Mouse (Mus musculus) C2C12 (cell line): ENCODE data around the gene Gm13030.

ENCODE experiments used
- CTCF ChIP-seq: IDR thresholded peaks from one replicate; pipeline ENCODE4 v1.5.1; 2011; ENCODE audit not compliant: control insufficient read depth, insufficient read depth, insufficient read length
- MYOG ChIP-seq: IDR thresholded peaks from one replicate; pipeline ENCODE4 v1.6.1; 2011; ENCODE audit not compliant: control insufficient read depth, insufficient read length; ENCODE audit errors: extremely low read depth

DNA sequence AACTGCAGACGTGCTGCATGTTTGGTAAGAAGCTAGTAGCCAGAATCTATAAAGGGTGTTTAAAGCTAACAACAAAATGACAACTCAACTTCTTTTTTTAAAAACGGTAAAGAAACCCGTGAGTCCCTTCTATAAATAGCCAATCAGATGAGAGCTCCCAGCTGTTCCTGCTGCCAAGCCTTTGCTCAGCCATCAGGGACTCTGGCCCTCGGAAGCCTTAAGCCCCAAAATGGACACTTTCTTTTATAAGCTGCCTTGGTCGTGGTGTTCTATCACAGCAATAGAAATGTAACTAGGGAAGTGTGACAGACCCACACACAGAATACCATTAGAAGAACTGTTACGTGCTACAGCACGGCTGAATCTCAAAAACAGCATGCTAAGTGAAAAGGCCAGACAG, 25.6 kb upstream of the Gm13030 start:
- TF ChIP-seq CTCF (no peak), MYOG (no peak)
